In the genomic region with DNA sequence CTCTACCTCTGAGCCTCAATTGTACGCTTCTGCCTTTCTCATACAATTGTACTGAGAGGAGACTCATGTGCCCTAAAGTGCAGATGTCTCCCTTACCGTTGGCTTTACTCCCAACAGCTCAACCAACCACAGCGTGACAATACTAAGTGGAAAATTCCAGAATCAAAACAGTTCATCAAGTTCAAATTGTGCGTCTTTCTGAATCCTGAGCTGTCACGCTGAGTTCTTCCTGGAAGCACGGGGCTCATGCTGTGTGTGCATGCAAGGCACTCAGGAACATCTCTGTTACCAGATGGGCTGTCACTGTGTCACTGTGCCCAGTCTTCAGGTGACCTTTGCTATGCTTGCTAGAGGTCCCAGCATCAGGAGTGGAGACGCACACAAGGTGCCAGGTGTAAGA, we compare ENCODE assay signal across 15 mouse cellular contexts. TPM values are rescaled to one million over a fixed set of nuclear protein-coding genes. Genes with fewer than 3 reads are reported as not detected.
DNase-seq lines count a peak whose midpoint lies in the region; ATAC-seq and TF ChIP-seq lines count a peak whose summit lies in the region.
"Had no signal": no experiment of that assay in that cellular context is flagged by ENCODE, and none has a peak within 500 bp of the region (broad histone marks: within the 10 kb centered on the region; RNA-seq: fewer than 3 reads in every experiment).

No protein-coding gene starts in this region.

- H3K27ac ChIP-seq in cerebellum, adult 2 months (ENCODE audit: insufficient read depth, low read length), result peak overlapping the region; percentile 92
- H3K27ac ChIP-seq in forebrain, embryonic 15.5 days (replicated peaks), result peak overlapping the region; percentile 85
- H3K27ac ChIP-seq in midbrain, embryonic 10.5 days (replicated peaks), result peak overlapping the region; percentile 81
- no peak overlapping the region for H3K27ac ChIP-seq in heart, embryonic 10.5 days

- H3K4me3 ChIP-seq in cerebellum, adult 2 months (replicated peaks; ENCODE audit: insufficient read depth, low read depth, low read length), result no peak overlapping the region
- H3K4me3 ChIP-seq in forebrain, embryonic 15.5 days, result no peak overlapping the region
- no peak overlapping the region for H3K4me3 ChIP-seq in midbrain, embryonic 10.5 days
- no peak overlapping the region for H3K4me3 ChIP-seq in heart, embryonic 10.5 days
- H3K4me3 ChIP-seq: intestine, embryonic 15.5 days; limb, embryonic 15.5 days; megakaryocyte, embryonic 14.5 days had no signal

- H3K27me3 ChIP-seq in cerebellum, adult 2 months (ENCODE audit: control insufficient read depth, insufficient read depth, low read length), result no peaks in the 10 kb centered on the region
- no peaks in the 10 kb centered on the region for H3K27me3 ChIP-seq in forebrain, embryonic 15.5 days
- H3K27me3 ChIP-seq in midbrain, embryonic 10.5 days (ENCODE audit: low read depth, poor library complexity, severe bottlenecking), result no peaks in the 10 kb centered on the region
- H3K27me3 ChIP-seq in heart, embryonic 10.5 days (ENCODE audit: insufficient read depth, poor library complexity, severe bottlenecking), result no peaks in the 10 kb centered on the region
- H3K27me3 ChIP-seq: intestine, embryonic 15.5 days; limb, embryonic 15.5 days had no signal

- no peak for ATAC-seq in forebrain, embryonic 15.5 days (replicated peaks)

- no peaks in the 10 kb centered on the region for H3K36me3 ChIP-seq in forebrain, embryonic 15.5 days
- H3K36me3 ChIP-seq in midbrain, embryonic 10.5 days, result no peaks in the 10 kb centered on the region
- H3K36me3 ChIP-seq in heart, embryonic 10.5 days, result no peaks in the 10 kb centered on the region
- H3K36me3 ChIP-seq: G1E; intestine, embryonic 15.5 days had no signal

- peak; percentile 50 to 57 for DNase-seq in cerebellum, adult 2 months
- no peak for DNase-seq in cerebellum, postnatal 10 days
- DNase-seq in Muller cell, postnatal 12 days (ENCODE audit: inconsistent ontology term), result peak; percentile 47
- DNase-seq in midbrain, embryonic 10.5 days (ENCODE audit: low spot score), result no peak
- DNase-seq in kidney, postnatal 36 days, result no peak
- DNase-seq in heart, adult 8-10 months (ENCODE audit: low spot score), result no peak
- no peak for DNase-seq in heart, embryonic 10.5 days (ENCODE audit: low spot score)
- DNase-seq: kidney, postnatal 10 days; lung, embryonic 14.5 days; thymus, postnatal 36 days had no signal

- H3K4me1 ChIP-seq in cerebellum, adult 2 months (ENCODE audit: control insufficient read depth, insufficient read depth, low read length), result peaks cover 51% of the 10 kb centered on the region
- peaks cover 66% of the 10 kb centered on the region for H3K4me1 ChIP-seq in forebrain, embryonic 15.5 days
- peaks cover 82% of the 10 kb centered on the region for H3K4me1 ChIP-seq in midbrain, embryonic 10.5 days
- peaks cover 42% of the 10 kb centered on the region for H3K4me1 ChIP-seq in heart, embryonic 10.5 days

- H3K4me2 ChIP-seq in forebrain, embryonic 15.5 days (replicated peaks), result no peak overlapping the region
- H3K4me2 ChIP-seq: intestine, embryonic 15.5 days; limb, embryonic 15.5 days; lung, embryonic 14.5 days had no signal

- no peak for TF ChIP-seq POLR2A in cerebellum, adult 2 months (IDR thresholded peaks at IDR 0.05; ENCODE audit: borderline replicate concordance, insufficient read depth, low read length)

- no peaks in the 10 kb centered on the region for H3K9me3 ChIP-seq in forebrain, embryonic 15.5 days
- H3K9me3 ChIP-seq in midbrain, embryonic 10.5 days (replicated peaks), result no peaks in the 10 kb centered on the region
- H3K9me3 ChIP-seq in heart, embryonic 10.5 days, result no peaks in the 10 kb centered on the region
- H3K9me3 ChIP-seq: G1E; intestine, embryonic 15.5 days; limb, embryonic 15.5 days; megakaryocyte, embryonic 14.5 days had no signal

- no peak overlapping the region for H3K9ac ChIP-seq in forebrain, embryonic 15.5 days (replicated peaks)
- H3K9ac ChIP-seq: intestine, embryonic 15.5 days; limb, embryonic 15.5 days; lung, embryonic 14.5 days had no signal

- TF ChIP-seq CTCF in cerebellum, adult 2 months (IDR thresholded peaks at IDR 0.05; ENCODE audit: borderline replicate concordance, insufficient read depth, low read depth, low read length), result no peak

- WGBS in cerebellum, adult 2 months, result 18% methylated on average over 7 of the region's 7 CpGs
- WGBS in forebrain, embryonic 15.5 days, result 55% methylated on average over 7 of the region's 7 CpGs
- WGBS in midbrain, embryonic 10.5 days, result 90% methylated on average over 7 of the region's 7 CpGs
- WGBS in heart, embryonic 10.5 days, result 87% methylated on average over 7 of the region's 7 CpGs

RNA-seq across cellular contexts. Expression of a gene that starts 13.4 kb away (rescaled TPM):
- 105 and 114 TPM in 2 replicates for polyA plus RNA-seq in cerebellum, adult 2 months (2012; rRNA removed)
- 84.9 and 85.7 TPM in 2 replicates for polyA plus RNA-seq in forebrain, embryonic 15.5 days (2015; fragmentation: Nextera tagmentation; extraction: Ambion mirVana)
- 21.3 and 28.5 TPM in 2 replicates for polyA plus RNA-seq in midbrain, embryonic 10.5 days (2016; fragmentation: Nextera tagmentation; extraction: Ambion mirVana)
- total RNA-seq in heart, adult 8-10 months (2022), result 10 to 100 TPM; 24.2 to 48.6 (median 39.2) TPM
- polyA plus RNA-seq in heart, embryonic 10.5 days (2016; fragmentation: Nextera tagmentation; extraction: Ambion mirVana), result 19.0 and 21.6 TPM in 2 replicates

Comparison
In these comparisons a context has a peak if more than half of its experiments do, and no peak if none do; other contexts are left out.
1. DNase-seq: peak in cerebellum, adult 2 months (2 of 2) and Muller cell, postnatal 12 days (single experiment); none in cerebellum, postnatal 10 days (0 of 2), midbrain, embryonic 10.5 days (single experiment), kidney, postnatal 36 days (0 of 2), heart, adult 8-10 months (single experiment) and heart, embryonic 10.5 days (single experiment).